Mouse (Mus musculus) heart, adult 2 months (tissue): ENCODE measurements around the gene Il23a. TPM values are rescaled to one million over a fixed set of nuclear protein-coding genes. Genes with fewer than 3 reads are reported as not detected.
A peak's percentile ranks its signal among the peaks of the same experiment; 100 is the strongest.
"Not testable (repeated sequence)": the region's sequence is repeated elsewhere in the genome, so short reads cannot be mapped to it uniquely, and the experiment has no call there.

Source experiments
- DNase-seq, 2 experiments: peaks; one replicate each; pipeline ENCODE4 v3.0.0; 2021
- H3K27ac ChIP-seq: fragments of 200-600 bp; 2 replicates; pipeline ENCODE4 v1.8.1; 2022
- H3K27me3 ChIP-seq: fragments of 200-500 bp; 2 replicates; pipeline ENCODE4 v1.6.1; 2012; ENCODE audit warnings: mild to moderate bottlenecking, low read length, inconsistent platforms, mixed read lengths; ENCODE audit not compliant: control insufficient read depth, insufficient read depth
- H3K36me3 ChIP-seq: fragments of 200-500 bp; 2 replicates; pipeline ENCODE4 v1.6.1; 2012; ENCODE audit warnings: low read length, inconsistent platforms; ENCODE audit not compliant: control insufficient read depth, insufficient read depth
- H3K4me1 ChIP-seq: fragments of 200-500 bp; 2 replicates; pipeline ENCODE4 v1.6.1; 2011; ENCODE audit warnings: low read length; ENCODE audit not compliant: control insufficient read depth, insufficient read depth
- H3K4me3 ChIP-seq: fragments of 200-600 bp; 2 replicates; pipeline ENCODE4 v1.8.1; 2022
- H3K79me2 ChIP-seq: fragments of 200-500 bp; replicated peaks from 2 replicates; pipeline ENCODE4 v1.6.1; 2012; ENCODE audit warnings: mild to moderate bottlenecking, inconsistent platforms, low read length, moderate library complexity, mixed read lengths; ENCODE audit not compliant: control insufficient read depth, insufficient read depth
- H3K9ac ChIP-seq: fragments of 200-500 bp; 2 replicates; pipeline ENCODE4 v1.6.1; 2012; ENCODE audit warnings: low read depth, mild to moderate bottlenecking, control low read depth, inconsistent platforms, low read length, mixed read lengths
- CTCF ChIP-seq: fragments of 200-600 bp; IDR thresholded peaks from 2 replicates; pipeline ENCODE4 v1.8.1; 2022; ENCODE audit warnings: antibody characterized with exemption, mild to moderate bottlenecking, moderate library complexity
- EP300 ChIP-seq: fragments of 200-500 bp; IDR thresholded peaks from 2 replicates; pipeline ENCODE4 v1.6.1; 2011; ENCODE audit warnings: low read depth, low read length, control low read depth; ENCODE audit not compliant: insufficient read depth
- POLR2A ChIP-seq: fragments of 200-500 bp; IDR thresholded peaks from 2 replicates; pipeline ENCODE4 v1.6.1; 2011; ENCODE audit warnings: mild to moderate bottlenecking, low read depth, low read length, control low read depth; ENCODE audit not compliant: insufficient read depth
- WGBS: fragments of 180-500 bp; shearing (Covaris S2); methylation state at CpG from one replicate; pipeline ENCODE4 v1.1.7; 2018; 5-methylcytosine and 5-hydroxymethylcytosine counted together
- intact Hi-C: fragments of 180-260 bp; cut with DNase I; formaldehyde crosslinking; loops from one replicate; pipeline ENCODE4 v1.15.1; 2025
- polyA plus RNA-seq: library from polyadenylated mRNA; depleted of rRNA; stranded (reverse); fragments of >200 nt; gene quantifications from 2 replicates; pipeline ENCODE4 v1.2.3, GENCODE M21; 2012
- total RNA-seq, 2 experiments: library from RNA; stranded (reverse); gene quantifications; 2 replicates each; pipeline ENCODE4 v1.2.3; 2021

Il23a gene
- total and polyA plus RNA-seq, 3 experiments, result 0.16 TPM; not detected in 2

- intact Hi-C loops, result no loop called here
- Histone ChIP-seq H3K27ac (no peak overlapping the region), H3K79me2 (no peaks in the 10 kb centered on the region), H3K27me3 (no peaks in the 10 kb centered on the region), H3K4me3 (no peak overlapping the region), H3K36me3 (0 out of 2 replicates have a peak, but pooled peaks cover 2% of the 10 kb centered on the region), H3K4me1 (peaks cover 2% of the 10 kb centered on the region), H3K9ac (no peak overlapping the region)
- WGBS, result 36% methylated on average over 6 of the region's 6 CpGs
- TF ChIP-seq EP300 (no peak), CTCF (no peak), POLR2A (no peak)
- DNase-seq, result no peak
Observed at GRCm38 (mm10) chr10:128298243-128298642, 309 bp downstream of the Il23a start.

GRCm38 (mm10) chr10:128297622-128298021 lies 930 bp downstream of the Il23a start:
- Histone ChIP-seq H3K27me3 (no peaks in the 10 kb centered on the region), H3K36me3 (0 out of 2 replicates have a peak, but pooled peaks cover 2% of the 10 kb centered on the region), H3K4me1 (peaks cover 2% of the 10 kb centered on the region), H3K79me2 (no peaks in the 10 kb centered on the region), H3K4me3 (no peak overlapping the region), H3K27ac (no peak overlapping the region), H3K9ac (no peak overlapping the region)
- intact Hi-C loops, result no loop called here
- TF ChIP-seq EP300 (no peak), CTCF (no peak), POLR2A (no peak)
- 39% methylated on average over 11 of the region's 11 CpGs for WGBS
- DNase-seq, result peak; percentile 41 to 47

- Histone ChIP-seq H3K36me3 (no peaks in the 10 kb centered on the region), H3K4me3 (no peak overlapping the region), H3K9ac (no peak overlapping the region), H3K27me3 (no peaks in the 10 kb centered on the region), H3K4me1 (peaks cover 2% of the 10 kb centered on the region), H3K79me2 (no peaks in the 10 kb centered on the region), H3K27ac (no peak overlapping the region)
- no peak for TF ChIP-seq EP300
- no peak for TF ChIP-seq POLR2A
- TF ChIP-seq CTCF, result no peak
- 44% methylated on average over 4 of the region's 4 CpGs for WGBS
- no peak for DNase-seq
- intact Hi-C loops, result no loop called here
Observed at GRCm38 (mm10) chr10:128297221-128297620, 1.3 kb downstream of the Il23a start.

GRCm38 (mm10) chr10:128296370-128297090 lies 2.0 kb downstream of the Il23a start:
- no peak overlapping the region for H3K9ac ChIP-seq
- no peak for DNase-seq
- H3K36me3 ChIP-seq, result no peaks in the 10 kb centered on the region
- H3K4me3 ChIP-seq, result no peak overlapping the region
- no peaks in the 10 kb centered on the region for H3K79me2 ChIP-seq
- H3K27ac ChIP-seq, result no peak overlapping the region
- 73% methylated on average over 13 of the region's 13 CpGs for WGBS
- intact Hi-C loops, result no loop called here
- H3K4me1 ChIP-seq, result peaks cover 2% of the 10 kb centered on the region
- no peaks in the 10 kb centered on the region for H3K27me3 ChIP-seq
- TF ChIP-seq EP300 (no peak), CTCF (no peak), POLR2A (no peak)

- H3K27me3 ChIP-seq, H3K9ac ChIP-seq, H3K4me1 ChIP-seq, intact Hi-C loops, H3K79me2 ChIP-seq, H3K36me3 ChIP-seq, H3K4me3 ChIP-seq, H3K27ac ChIP-seq: not testable (repeated sequence)
- DNase-seq, result peak; percentile 56 to 68
- WGBS, result 67% methylated on average over 1 of the region's 1 CpGs
Observed at GRCm38 (mm10) chr10:128290594-128290993, 8.0 kb downstream of the Il23a start.

- Histone ChIP-seq H3K4me1 (no peaks in the 10 kb centered on the region), H3K4me3 (no peak overlapping the region), H3K79me2 (no peaks in the 10 kb centered on the region), H3K27me3 (no peaks in the 10 kb centered on the region), H3K9ac (no peak overlapping the region), H3K36me3 (no peaks in the 10 kb centered on the region), H3K27ac (no peak overlapping the region)
- 0 out of 2 replicates have a peak, but pooled peaks have one; percentile 32 for TF ChIP-seq EP300
- TF ChIP-seq CTCF, result peak; percentile 86
- no peak for TF ChIP-seq POLR2A
- DNase-seq, result peak; percentile 57 to 76
- intact Hi-C loops, result loop anchor here (1.0 to 10.0 kb wide), 2 partner anchors 71 to 149 kb away; no protein-coding TSS in a partner anchor
- 62% methylated on average over 31 of the region's 31 CpGs for WGBS
Observed at GRCm38 (mm10) chr10:128283604-128284579, 14.7 kb downstream of the Il23a start.
